Mouse (Mus musculus): ENCODE measurements around the gene Lrmda. TPM values are rescaled to one million over a fixed set of nuclear protein-coding genes. Genes with fewer than 3 reads are reported as not detected.

Gene Lrmda
- total RNA-seq, 1 experiment from 2014 or later, result 4.2 TPM

GRCm38 (mm10) chr14:22156991-22157390, 137.5 kb downstream of the Lrmda start:
- no peak for DNase-seq

GRCm38 (mm10) chr14:22161416-22161815, 141.9 kb downstream of the Lrmda start:
- peak; percentile 44 for DNase-seq

GRCm38 (mm10) chr14:22167285-22167684, 147.8 kb downstream of the Lrmda start:
- DNase-seq, result no peak

GRCm38 (mm10) chr14:22168077-22168794, 148.7 kb downstream of the Lrmda start:
- DNase-seq, result no peak

DNA sequence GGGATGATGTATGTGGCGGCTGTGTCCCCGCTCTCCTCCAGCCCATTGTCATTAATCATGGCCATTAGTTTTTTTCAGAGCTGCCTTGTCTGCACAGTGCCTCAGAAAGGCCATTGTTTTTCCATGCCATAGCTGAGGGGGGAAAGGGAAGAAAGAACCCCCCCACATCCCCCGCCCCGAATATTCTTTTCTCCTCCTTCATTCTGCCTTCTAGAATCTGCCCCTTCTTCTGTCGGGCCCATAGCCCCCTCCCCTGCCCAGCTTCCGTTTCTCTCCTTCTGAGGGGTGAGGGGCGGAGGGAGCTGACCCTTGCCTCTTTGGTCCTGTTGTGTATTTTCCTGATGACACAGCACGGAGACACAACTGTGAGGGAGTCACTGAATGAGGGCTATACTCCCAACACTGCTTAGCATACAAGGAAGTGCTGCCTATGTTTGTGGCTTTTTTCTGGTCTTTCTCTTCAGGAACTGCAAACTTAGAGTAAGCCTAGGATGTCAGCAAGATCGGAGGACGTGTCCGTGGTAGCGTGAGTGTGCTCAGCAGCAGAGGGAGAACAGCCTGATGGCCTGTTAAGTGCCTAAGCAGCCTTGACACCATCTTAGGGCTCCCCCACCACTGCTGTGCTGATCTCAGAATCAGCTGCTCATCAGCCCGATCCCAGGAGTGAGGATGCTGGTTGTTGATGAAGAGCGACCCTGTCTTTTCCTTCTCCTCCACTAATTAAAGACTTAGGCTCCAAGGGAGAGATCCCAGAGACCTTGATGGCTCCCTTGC, 149.5 kb downstream of the Lrmda start:
- no peak for DNase-seq

GRCm38 (mm10) chr14:22174757-22175156, 155.2 kb downstream of the Lrmda start:
- no peak for DNase-seq

DNA sequence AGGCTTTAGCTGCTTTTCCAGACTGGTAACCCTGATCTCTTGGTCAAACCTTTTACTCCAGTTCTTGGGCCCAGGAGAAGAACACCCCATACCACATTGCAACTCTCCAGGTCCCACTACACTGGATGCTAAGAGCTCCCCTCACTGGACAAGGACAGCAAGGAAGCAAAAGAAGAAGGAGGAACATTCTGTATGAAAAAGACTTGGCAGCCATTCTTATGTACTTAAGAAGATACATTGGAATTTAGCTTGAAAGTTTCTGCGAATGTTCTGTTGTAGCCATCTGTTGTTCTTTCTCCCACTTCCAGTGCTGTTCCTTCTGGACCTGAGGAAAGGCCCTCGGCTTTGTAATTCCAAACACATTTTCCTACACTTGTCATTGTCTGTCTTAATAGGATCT, 160.2 kb downstream of the Lrmda start:
- DNase-seq, result no peak

GRCm38 (mm10) chr14:22181508-22181907, 162.0 kb downstream of the Lrmda start:
- no peak for DNase-seq

GRCm38 (mm10) chr14:22183195-22183594, 163.7 kb downstream of the Lrmda start:
- DNase-seq, result no peak

GRCm38 (mm10) chr14:22185452-22185851, 165.9 kb downstream of the Lrmda start:
- DNase-seq, result no peak

- no peak for DNase-seq
These were observed 170.6 kb downstream of the Lrmda start for GRCm38 (mm10) chr14:22190111-22190510.

GRCm38 (mm10) chr14:22192185-22192584, 172.7 kb downstream of the Lrmda start:
- no peak for DNase-seq

DNA sequence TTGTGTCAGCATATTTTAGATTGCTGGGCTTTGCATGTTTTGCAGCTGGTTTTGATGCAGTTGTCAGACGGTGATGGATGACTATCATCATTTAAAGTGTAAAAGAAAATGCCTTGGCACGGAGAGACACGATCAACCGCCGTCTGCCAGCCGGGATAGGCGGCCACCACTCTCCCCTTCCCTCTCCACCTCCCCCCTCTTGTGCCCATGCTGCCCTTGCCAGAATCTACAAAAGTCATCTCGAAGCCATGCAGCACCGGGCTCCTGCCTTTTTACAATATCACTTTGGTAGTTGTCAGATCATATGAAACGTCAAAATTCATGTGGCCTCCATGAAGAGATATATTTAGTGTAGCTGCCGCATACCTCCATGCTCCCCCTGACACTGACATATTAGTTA, 178.5 kb downstream of the Lrmda start:
- no peak for DNase-seq

DNA sequence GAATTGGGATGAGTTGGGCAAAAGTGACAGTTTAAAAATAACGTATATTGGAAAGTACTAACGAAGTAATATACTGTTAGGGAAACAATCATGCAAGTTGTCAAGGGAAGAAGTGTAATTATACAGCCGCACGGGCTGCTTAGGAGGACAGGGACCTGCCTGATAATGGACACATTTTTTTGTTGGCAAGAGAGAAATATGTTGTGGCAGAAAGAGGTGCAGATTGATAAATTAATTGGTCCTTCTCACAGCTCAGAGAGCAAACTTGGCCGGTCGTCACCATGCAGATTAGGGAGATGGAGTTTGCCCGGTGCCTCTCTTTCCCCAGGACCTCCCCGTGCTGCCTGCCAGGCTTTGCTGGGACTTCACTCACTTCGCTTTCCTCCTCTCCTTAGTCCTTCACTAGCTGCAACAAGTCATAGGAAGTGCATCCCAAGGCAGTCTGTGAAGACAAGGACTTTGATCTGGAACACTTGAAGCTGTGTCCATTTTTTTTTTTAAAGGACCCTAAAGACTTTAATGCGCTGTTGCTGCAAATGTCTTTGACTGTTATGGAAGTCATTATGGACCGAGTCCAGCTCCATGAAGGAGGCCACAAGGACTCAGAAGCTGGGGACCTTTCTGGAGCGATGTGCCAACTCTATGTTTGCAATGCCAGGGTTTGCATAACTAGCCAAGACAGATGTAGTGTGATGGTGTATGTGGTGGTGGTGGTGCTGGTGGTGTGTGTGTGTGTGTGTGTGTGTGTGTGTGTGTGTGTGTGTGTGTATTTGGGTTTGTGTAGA, 179.3 kb downstream of the Lrmda start:
- DNase-seq, result peak; percentile 26

DNA sequence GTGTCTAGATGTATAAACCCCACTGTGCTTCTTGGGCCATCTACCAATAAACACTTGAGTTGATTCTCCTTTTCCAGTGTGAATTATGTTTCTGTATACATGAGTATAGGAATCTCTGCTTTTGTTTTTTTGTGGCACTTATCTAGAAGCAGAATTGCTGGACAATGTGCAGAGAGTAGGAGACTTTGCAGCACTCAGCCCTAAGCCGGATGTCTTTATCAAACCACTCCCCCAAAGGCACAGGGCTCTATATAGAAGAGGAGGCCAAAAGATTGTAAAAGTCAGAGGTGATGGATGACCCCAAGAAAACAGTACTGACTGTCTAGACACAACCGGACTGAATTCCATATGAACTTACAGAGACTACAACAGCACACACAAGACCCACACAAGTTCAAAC, 182.2 kb downstream of the Lrmda start:
- no peak for DNase-seq

DNA sequence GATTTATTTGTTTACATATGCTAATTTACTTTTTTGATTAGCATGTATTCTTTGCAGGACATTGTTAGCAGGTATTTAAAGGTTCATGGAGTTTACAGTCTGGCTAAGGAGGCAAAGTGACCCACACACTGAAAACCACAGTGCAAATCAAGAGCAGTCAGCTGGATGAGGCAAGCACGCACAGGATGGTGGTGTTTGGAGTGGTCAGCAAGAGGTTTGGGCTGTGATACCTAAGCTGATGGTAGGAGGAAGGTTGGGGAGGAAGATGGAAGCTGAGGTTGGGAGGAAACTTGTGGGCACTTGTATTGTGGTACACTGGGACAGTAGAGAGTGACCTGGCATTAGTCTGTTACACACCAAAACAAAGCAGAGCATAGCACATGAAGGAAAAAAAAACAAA, 191.1 kb downstream of the Lrmda start:
- no peak for DNase-seq

DNA sequence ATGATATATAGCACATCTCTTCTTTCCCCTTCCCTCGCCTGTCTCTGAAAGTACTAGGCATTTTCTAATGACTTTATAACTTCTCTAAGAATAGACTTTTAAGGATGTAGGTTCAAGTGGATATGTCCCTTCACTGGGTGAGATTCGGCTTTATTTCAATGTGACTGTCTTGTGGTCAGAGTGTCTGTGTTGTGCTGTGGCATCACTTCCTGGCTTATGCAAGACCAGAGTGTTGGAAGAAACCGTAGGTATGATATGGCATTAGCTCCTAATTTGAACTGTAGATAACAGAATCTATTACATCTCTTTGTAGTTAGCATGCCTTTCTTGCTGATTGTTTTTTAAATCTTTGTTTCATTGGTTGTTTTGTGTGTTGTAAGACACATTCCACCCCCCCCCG, 198.7 kb downstream of the Lrmda start:
- DNase-seq, result no peak

DNA sequence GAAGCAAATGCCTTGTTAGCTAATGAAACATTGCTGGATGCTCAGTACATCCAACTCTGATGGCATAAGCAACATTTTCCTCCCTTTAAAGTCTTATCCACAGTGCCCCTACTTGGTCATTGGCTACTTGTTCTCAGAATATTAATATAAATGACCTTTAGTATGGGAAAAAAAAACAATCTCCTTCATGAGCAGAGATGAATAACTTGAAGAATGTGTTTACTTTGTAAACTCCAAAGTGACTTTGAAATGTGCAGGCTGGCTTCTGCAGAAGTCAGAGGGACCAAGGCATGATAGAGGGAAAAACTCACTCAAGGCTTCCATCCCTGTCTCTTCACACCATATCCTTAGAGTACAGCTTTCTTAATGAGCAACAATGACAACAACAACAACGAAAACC, 202.5 kb downstream of the Lrmda start:
- DNase-seq, result no peak

GRCm38 (mm10) chr14:22222574-22222973, 203.1 kb downstream of the Lrmda start:
- DNase-seq, result no peak

GRCm38 (mm10) chr14:22226205-22226604, 206.7 kb downstream of the Lrmda start:
- no peak for DNase-seq

DNA sequence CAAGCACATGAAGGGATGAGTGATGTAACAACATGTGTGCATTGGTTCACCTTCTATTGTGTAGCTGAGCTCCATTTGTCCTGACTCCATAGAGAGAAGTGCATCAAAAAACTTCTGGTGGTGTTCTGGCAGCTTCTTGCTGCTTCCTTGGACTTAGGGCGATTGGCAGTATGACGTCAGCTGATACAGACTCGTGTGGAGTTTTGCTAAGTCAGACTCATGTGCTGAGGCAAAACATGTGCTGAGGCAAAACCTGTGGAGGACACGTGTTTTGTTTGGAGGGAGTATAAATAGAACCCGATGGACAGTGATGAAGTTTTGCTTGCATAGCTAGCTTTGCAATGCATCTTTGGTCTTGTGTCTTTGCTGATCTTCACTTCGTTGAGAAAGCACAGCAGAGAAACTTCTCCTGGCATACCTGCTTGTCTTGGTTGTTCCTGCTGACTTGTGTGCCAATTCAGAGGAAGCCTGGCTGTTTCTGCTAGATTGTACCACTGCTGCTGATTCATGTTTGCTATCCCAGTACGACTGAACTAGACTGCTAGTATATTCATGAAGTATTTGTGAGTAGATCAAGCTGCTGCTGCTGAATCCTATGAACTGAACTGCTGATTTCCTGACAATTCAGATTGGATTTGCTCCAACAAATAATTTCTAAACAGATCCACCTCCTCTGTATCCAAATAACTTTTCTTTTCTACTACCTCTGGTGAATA, 208.9 kb downstream of the Lrmda start:
- no peak for DNase-seq

- no peak for DNase-seq
These were observed 220.8 kb downstream of the Lrmda start for GRCm38 (mm10) chr14:22240315-22240714.
